27 mouse cellular contexts compared by ENCODE assay signal in genomic region chr10:116658162-116658962, GRCm38 (mm10).
"Had no signal": no experiment of that assay in that cellular context is flagged by ENCODE, and none has a peak within 500 bp of the region (broad histone marks: within the 10 kb centered on the region; RNA-seq: fewer than 3 reads in every experiment).

No protein-coding gene starts in this region.

- H3K9me3 ChIP-seq: embryonic facial prominence, embryonic 10.5 days; embryonic facial prominence, embryonic 12.5 days; embryonic facial prominence, embryonic 13.5 days; embryonic facial prominence, embryonic 15.5 days; forebrain, embryonic 10.5 days; forebrain, embryonic 12.5 days; forebrain, embryonic 13.5 days; forebrain, embryonic 15.5 days had no signal

- H3K4me2 ChIP-seq: embryonic facial prominence, embryonic 12.5 days; embryonic facial prominence, embryonic 13.5 days; embryonic facial prominence, embryonic 15.5 days; forebrain, embryonic 12.5 days; forebrain, embryonic 13.5 days; forebrain, embryonic 15.5 days had no signal

- DNase-seq: cerebellum, adult 9-10 months; cerebellum, adult 9-11 months; cerebellum, postnatal 10 days; cerebellum, postnatal 14 days; cerebellum, postnatal 25 days; cerebellum, postnatal 36 days; embryo, embryonic 11 days; forebrain, postnatal 0 days; gastrocnemius, adult 2 months; gastrocnemius, postnatal 10 days; gastrocnemius, postnatal 14 days; gastrocnemius, postnatal 25 days; gastrocnemius, postnatal 36 days; heart, adult 11 months; heart, adult 18-20 months; heart, adult 2 months had no signal

- H3K36me3 ChIP-seq: embryonic facial prominence, embryonic 10.5 days; embryonic facial prominence, embryonic 12.5 days; embryonic facial prominence, embryonic 13.5 days; embryonic facial prominence, embryonic 15.5 days; forebrain, embryonic 10.5 days; forebrain, embryonic 12.5 days; forebrain, embryonic 15.5 days had no signal

- H3K4me1 ChIP-seq: embryonic facial prominence, embryonic 15.5 days; forebrain, embryonic 13.5 days had no signal

- H3K27me3 ChIP-seq: embryonic facial prominence, embryonic 12.5 days; embryonic facial prominence, embryonic 13.5 days; embryonic facial prominence, embryonic 15.5 days; forebrain, embryonic 12.5 days; forebrain, embryonic 13.5 days; forebrain, embryonic 15.5 days had no signal

- H3K27ac ChIP-seq: embryonic facial prominence, embryonic 10.5 days; embryonic facial prominence, embryonic 12.5 days; embryonic facial prominence, embryonic 13.5 days; embryonic facial prominence, embryonic 15.5 days; forebrain, embryonic 10.5 days; forebrain, embryonic 12.5 days; forebrain, embryonic 13.5 days; forebrain, embryonic 15.5 days; gastrocnemius, adult 2 months; heart, adult 2 months had no signal

- ATAC-seq: forebrain, embryonic 13.5 days; forebrain, embryonic 14.5 days; forebrain, embryonic 15.5 days; forebrain, embryonic 16.5 days; forebrain, postnatal 0 days had no signal

- H3K4me3 ChIP-seq: embryonic facial prominence, embryonic 10.5 days; embryonic facial prominence, embryonic 12.5 days; embryonic facial prominence, embryonic 13.5 days; embryonic facial prominence, embryonic 15.5 days; erythroblast, embryonic 14.5 days; forebrain, embryonic 10.5 days; forebrain, embryonic 12.5 days; forebrain, embryonic 13.5 days; forebrain, embryonic 15.5 days; gastrocnemius, adult 2 months; heart, adult 2 months had no signal

- H3K9ac ChIP-seq: embryonic facial prominence, embryonic 12.5 days; embryonic facial prominence, embryonic 13.5 days; embryonic facial prominence, embryonic 15.5 days; forebrain, embryonic 12.5 days; forebrain, embryonic 13.5 days; forebrain, embryonic 15.5 days; forebrain, postnatal 0 days had no signal
